Mouse (Mus musculus) forebrain, embryonic 14.5 days (tissue): ENCODE data around the gene Ap1g2. TPM values are rescaled to one million over a fixed set of nuclear protein-coding genes. Genes with fewer than 3 reads are reported as not detected.

Experiments
- ATAC-seq: fragments of 200-750 bp; cut with Nextera tagmentation; 2 replicates; pipeline ENCODE4 v1.8.0; 2017; ENCODE audit warnings: mild to moderate bottlenecking, moderate library complexity
- DNase-seq: peaks from one replicate; pipeline ENCODE4 v3.0.0-alpha.2; 2015; ENCODE audit warnings: low spot score
- H3K27ac ChIP-seq: fragments of 300-500 bp; sonication (generic); 2 replicates; pipeline ENCODE4 v1.5.1; 2014; ENCODE audit warnings: low read depth, mild to moderate bottlenecking, control low read depth, low read length, moderate library complexity
- H3K27me3 ChIP-seq: fragments of 300-500 bp; sonication (generic); replicated peaks from 2 replicates; pipeline ENCODE4 v1.6.1; 2014; ENCODE audit warnings: low read length, control low read depth, mixed read lengths; ENCODE audit not compliant: control insufficient read depth, insufficient read depth
- H3K36me3 ChIP-seq: fragments of 300-500 bp; sonication (generic); 2 replicates; pipeline ENCODE4 v1.6.1; 2014; ENCODE audit warnings: low read length, control low read depth; ENCODE audit not compliant: control insufficient read depth, insufficient read depth
- H3K4me1 ChIP-seq: fragments of 300-500 bp; sonication (generic); 2 replicates; pipeline ENCODE4 v1.6.1; 2014; ENCODE audit warnings: antibody characterized with exemption, low read length, control low read depth; ENCODE audit not compliant: control insufficient read depth, insufficient read depth
- H3K4me2 ChIP-seq: fragments of 300-500 bp; sonication (generic); 2 replicates; pipeline ENCODE4 v1.6.1; 2014; ENCODE audit warnings: mild to moderate bottlenecking, control low read depth, low read length
- H3K4me3 ChIP-seq: fragments of 300-500 bp; sonication (generic); 2 replicates; pipeline ENCODE4 v1.5.1; 2014; ENCODE audit warnings: low read depth, low read length, control low read depth
- H3K9ac ChIP-seq: fragments of 300-500 bp; sonication (generic); 2 replicates; pipeline ENCODE4 v1.6.1; 2014; ENCODE audit warnings: mild to moderate bottlenecking, low read length, control low read depth, moderate library complexity
- H3K9me3 ChIP-seq: fragments of 300-500 bp; sonication (generic); replicated peaks from 2 replicates; pipeline ENCODE4 v1.6.1; 2016; ENCODE audit warnings: low read length, control low read depth, mixed read lengths; ENCODE audit not compliant: control insufficient read depth
- WGBS: fragments of 180-500 bp; shearing (Covaris S2); extraction: QIAGEN DNeasy Blood & Tissue Kit; methylation state at CpG from one replicate; pipeline ENCODE4 v1.1.7; 2014; 5-methylcytosine and 5-hydroxymethylcytosine counted together
- polyA plus RNA-seq: library from polyadenylated mRNA; unstranded; fragments of >200 nt; fragmentation: Nextera tagmentation; extraction: Ambion mirVana; gene quantifications from 2 replicates; pipeline ENCODE4 v1.2.1, GENCODE M21; 2014

Gene Ap1g2
- polyA plus RNA-seq, 1 experiment from 2014 or later: 8.1 TPM

- ATAC-seq: peak; percentile 32; the same call in 1 of the 2 replicates
- DNase-seq: peak; percentile 85
- peak overlapping the region; percentile 81 for H3K27ac ChIP-seq
- peak overlapping the region; percentile 33 for H3K9ac ChIP-seq
- H3K4me1 ChIP-seq: peaks cover 43% of the 10 kb centered on the region
- H3K4me3 ChIP-seq: no peak overlapping the region
- H3K4me2 ChIP-seq: peak overlapping the region; percentile 37
- peaks cover 45% of the 10 kb centered on the region for H3K36me3 ChIP-seq
- 7% methylated on average over 15 of the region's 15 CpGs for WGBS
- H3K9me3 ChIP-seq: no peaks in the 10 kb centered on the region
- no peaks in the 10 kb centered on the region for H3K27me3 ChIP-seq
These were observed 28.7 kb downstream of the Ap1g2 start for GRCm38 (mm10) chr14:55077481-55078365.

- peak overlapping the region; percentile 81 for H3K27ac ChIP-seq
- peaks cover 51% of the 10 kb centered on the region for H3K36me3 ChIP-seq
- WGBS: 66% methylated on average over 3 of the region's 3 CpGs
- no peaks in the 10 kb centered on the region for H3K27me3 ChIP-seq
- H3K4me1 ChIP-seq: peaks cover 43% of the 10 kb centered on the region
- DNase-seq: no peak
- no peak overlapping the region for H3K4me2 ChIP-seq
- H3K9ac ChIP-seq: no peak overlapping the region
- H3K9me3 ChIP-seq: no peaks in the 10 kb centered on the region
- H3K4me3 ChIP-seq: no peak overlapping the region
- ATAC-seq: no peak
These were observed 29.4 kb downstream of the Ap1g2 start for GRCm38 (mm10) chr14:55076956-55077355.

- Histone ChIP-seq H3K9me3 (no peaks in the 10 kb centered on the region), H3K27me3 (no peaks in the 10 kb centered on the region), H3K4me2 (no peak overlapping the region), H3K27ac (peak overlapping the region; percentile 72), H3K36me3 (peaks cover 54% of the 10 kb centered on the region), H3K9ac (peak overlapping the region; percentile 17; the same call in 1 of the 2 replicates), H3K4me3 (no peak overlapping the region), H3K4me1 (peaks cover 43% of the 10 kb centered on the region)
- ATAC-seq (no peak), DNase-seq (no peak)
- WGBS: 25% methylated on average over 6 of the region's 6 CpGs
These were observed 30.2 kb downstream of the Ap1g2 start for GRCm38 (mm10) chr14:55076224-55076623.

GRCm38 (mm10) chr14:55074416-55074815 is 32.0 kb downstream of the Ap1g2 start:
- Histone ChIP-seq H3K4me1 (peaks cover 36% of the 10 kb centered on the region), H3K4me2 (no peak overlapping the region), H3K9me3 (no peaks in the 10 kb centered on the region), H3K4me3 (no peak overlapping the region), H3K9ac (no peak overlapping the region), H3K27me3 (no peaks in the 10 kb centered on the region), H3K27ac (no peak overlapping the region), H3K36me3 (peaks cover 72% of the 10 kb centered on the region)
- ATAC-seq: no peak
- DNase-seq: no peak
- 95% methylated on average over 12 of the region's 12 CpGs for WGBS

GRCm38 (mm10) chr14:55071756-55072155 is 34.6 kb downstream of the Ap1g2 start:
- ATAC-seq: no peak
- no peaks in the 10 kb centered on the region for H3K9me3 ChIP-seq
- no peaks in the 10 kb centered on the region for H3K27me3 ChIP-seq
- no peak for DNase-seq
- peaks cover 95% of the 10 kb centered on the region for H3K36me3 ChIP-seq
- H3K4me2 ChIP-seq: no peak overlapping the region
- WGBS: 33% methylated on average over 19 of the region's 19 CpGs
- H3K9ac ChIP-seq: no peak overlapping the region
- peaks cover 10% of the 10 kb centered on the region for H3K4me1 ChIP-seq
- peak overlapping the region; percentile 2; the same call in 1 of the 2 replicates for H3K27ac ChIP-seq
- H3K4me3 ChIP-seq: no peak overlapping the region

- ATAC-seq: no peak
- no peak for DNase-seq
- Histone ChIP-seq H3K9me3 (no peaks in the 10 kb centered on the region), H3K27ac (no peak overlapping the region), H3K4me2 (no peak overlapping the region), H3K9ac (no peak overlapping the region), H3K36me3 (peaks cover 89% of the 10 kb centered on the region), H3K27me3 (no peaks in the 10 kb centered on the region), H3K4me1 (peaks cover 14% of the 10 kb centered on the region), H3K4me3 (no peak overlapping the region)
- WGBS: 86% methylated on average over 8 of the region's 8 CpGs
These were observed 40.4 kb downstream of the Ap1g2 start for GRCm38 (mm10) chr14:55066042-55066441.

- Histone ChIP-seq H3K27me3 (no peaks in the 10 kb centered on the region), H3K4me1 (peaks cover 19% of the 10 kb centered on the region), H3K27ac (0 out of 2 replicates have a peak overlapping the region, but pooled peaks have one; percentile 11), H3K4me2 (no peak overlapping the region), H3K9ac (no peak overlapping the region), H3K36me3 (peaks cover 89% of the 10 kb centered on the region), H3K4me3 (no peak overlapping the region), H3K9me3 (no peaks in the 10 kb centered on the region)
- DNase-seq: no peak
- 94% methylated on average over 13 of the region's 13 CpGs for WGBS
- no peak for ATAC-seq
These were observed 41.0 kb downstream of the Ap1g2 start for GRCm38 (mm10) chr14:55065391-55065790.

GRCm38 (mm10) chr14:55064481-55065370 is 41.7 kb downstream of the Ap1g2 start:
- ATAC-seq: no peak
- Histone ChIP-seq H3K4me1 (peaks cover 26% of the 10 kb centered on the region), H3K4me3 (no peak overlapping the region), H3K9me3 (no peaks in the 10 kb centered on the region), H3K9ac (no peak overlapping the region), H3K4me2 (no peak overlapping the region), H3K27ac (0 out of 2 replicates have a peak overlapping the region, but pooled peaks have one; percentile 11), H3K36me3 (peaks cover 89% of the 10 kb centered on the region), H3K27me3 (no peaks in the 10 kb centered on the region)
- WGBS: 85% methylated on average over 35 of the region's 35 CpGs
- DNase-seq: no peak
